Mouse (Mus musculus): ENCODE data around the gene Cd300lf. TPM values are rescaled to one million over a fixed set of nuclear protein-coding genes. Genes with fewer than 3 reads are reported as not detected.

Gene Cd300lf
- total RNA-seq, 2 experiments from 2014 or later = 0.58 TPM; not detected in 1

GRCm38 (mm10) chr11:115082196-115082595 lies 51.6 kb downstream of the Cd300lf start:
- no peak for TF ChIP-seq CTCF (IDR thresholded peaks at IDR 0.05)

GRCm38 (mm10) chr11:115081373-115081772 lies 52.4 kb downstream of the Cd300lf start:
- DNase-seq (ENCODE audit: extremely low spot score in 1 of 2, low spot score in 2 of 2) = no peak
- Histone ChIP-seq H3K4me3 (no peak overlapping the region), H3K27ac (no peak overlapping the region)
- intact Hi-C loops (cut with DNase I) = loop anchor here (2.0 kb wide), 1 partner anchor 101 kb away; no protein-coding TSS in a partner anchor
- no peak for TF ChIP-seq CTCF (IDR thresholded peaks at IDR 0.05)

More at GRCm38 (mm10) chr11:115082196-115082595, 51.6 kb downstream of the Cd300lf start:
- no peak for DNase-seq (ENCODE audit: extremely low spot score in 1 of 2, low spot score in 2 of 2)
- no peak overlapping the region for H3K4me3 ChIP-seq
- intact Hi-C loops (cut with DNase I) = loop anchor here (2.0 kb wide), 1 partner anchor 189 kb away; no protein-coding TSS in a partner anchor
- no peak overlapping the region for H3K27ac ChIP-seq

- peak; percentile 87 for TF ChIP-seq CTCF (IDR thresholded peaks at IDR 0.05)
- DNase-seq (ENCODE audit: extremely low spot score in 1 of 2, low spot score in 2 of 2) = peak; percentile 31 to 42
- intact Hi-C loops (cut with DNase I) = loop anchor here (2.0 kb wide), 1 partner anchor 102 kb away; no protein-coding TSS in a partner anchor
- Histone ChIP-seq H3K4me3 (no peak overlapping the region), H3K27ac (no peak overlapping the region)
Measured at GRCm38 (mm10) chr11:115080886-115081285, 52.9 kb downstream of the Cd300lf start.

GRCm38 (mm10) chr11:115078680-115079079 lies 55.1 kb downstream of the Cd300lf start:
- no peak for DNase-seq (ENCODE audit: extremely low spot score in 1 of 2, low spot score in 2 of 2)
- no peak for TF ChIP-seq CTCF (IDR thresholded peaks at IDR 0.05)
- no peak overlapping the region for H3K4me3 ChIP-seq

GRCm38 (mm10) chr11:115077436-115077835 lies 56.4 kb downstream of the Cd300lf start:
- no peak overlapping the region for H3K27ac ChIP-seq
- H3K4me3 ChIP-seq = no peak overlapping the region
- TF ChIP-seq CTCF (IDR thresholded peaks at IDR 0.05) = no peak
- DNase-seq (ENCODE audit: extremely low spot score in 1 of 2, low spot score in 2 of 2) = no peak
- intact Hi-C loops (cut with DNase I) = no loop called here

More at GRCm38 (mm10) chr11:115078680-115079079, 55.1 kb downstream of the Cd300lf start:
- no peak overlapping the region for H3K27ac ChIP-seq
- intact Hi-C loops (cut with DNase I) = no loop called here

- H3K27ac ChIP-seq = no peak overlapping the region
- H3K4me3 ChIP-seq = no peak overlapping the region
- TF ChIP-seq CTCF (IDR thresholded peaks at IDR 0.05) = no peak
- intact Hi-C loops (cut with DNase I) = no loop called here
- DNase-seq (ENCODE audit: extremely low spot score in 1 of 2, low spot score in 2 of 2) = no peak
Measured at GRCm38 (mm10) chr11:115075859-115076258, 57.9 kb downstream of the Cd300lf start.

GRCm38 (mm10) chr11:115075407-115075806 lies 58.4 kb downstream of the Cd300lf start:
- no peak overlapping the region for H3K27ac ChIP-seq
- no peak for DNase-seq (ENCODE audit: extremely low spot score in 1 of 2, low spot score in 2 of 2)
- no peak for TF ChIP-seq CTCF (IDR thresholded peaks at IDR 0.05)
- no peak overlapping the region for H3K4me3 ChIP-seq
- intact Hi-C loops (cut with DNase I) = no loop called here

- Histone ChIP-seq H3K4me3 (no peak overlapping the region), H3K27ac (no peak overlapping the region)
- DNase-seq (ENCODE audit: extremely low spot score in 1 of 2, low spot score in 2 of 2) = no peak
- TF ChIP-seq CTCF (IDR thresholded peaks at IDR 0.05) = no peak
- intact Hi-C loops (cut with DNase I) = no loop called here
Measured at GRCm38 (mm10) chr11:115073002-115073401, 60.8 kb downstream of the Cd300lf start.

- no peak overlapping the region for H3K27ac ChIP-seq
- intact Hi-C loops (cut with DNase I) = no loop called here
Measured at GRCm38 (mm10) chr11:115071631-115072294, 62.0 kb downstream of the Cd300lf start.

GRCm38 (mm10) chr11:115071015-115071551 lies 62.7 kb downstream of the Cd300lf start:
- intact Hi-C loops (cut with DNase I) = no loop called here
- TF ChIP-seq CTCF (IDR thresholded peaks at IDR 0.05) = no peak
- no peak overlapping the region for H3K27ac ChIP-seq
- no peak for DNase-seq (ENCODE audit: extremely low spot score in 1 of 2, low spot score in 2 of 2)
- H3K4me3 ChIP-seq = no peak overlapping the region

More at GRCm38 (mm10) chr11:115071631-115072294, 62.0 kb downstream of the Cd300lf start:
- TF ChIP-seq CTCF (IDR thresholded peaks at IDR 0.05) = no peak; the same call in 1 of the 2 replicates
- DNase-seq (ENCODE audit: extremely low spot score in 1 of 2, low spot score in 2 of 2) = no peak
- H3K4me3 ChIP-seq = no peak overlapping the region

- peak; percentile 13 for TF ChIP-seq CTCF (IDR thresholded peaks at IDR 0.05)
- intact Hi-C loops (cut with DNase I) = no loop called here
- Histone ChIP-seq H3K4me3 (no peak overlapping the region), H3K27ac (no peak overlapping the region)
- no peak for DNase-seq (ENCODE audit: extremely low spot score in 1 of 2, low spot score in 2 of 2)
Measured at GRCm38 (mm10) chr11:115066768-115067167, 67.0 kb downstream of the Cd300lf start.

Other genes with a start within 250 kb of the Cd300lf start
- gene Cd300a, start 244.0 kb downstream of the Cd300lf start, total RNA-seq (2021) = under 1 TPM; 0.56 to 0.84 TPM
- gene Cd300lb, start 199.6 kb downstream of the Cd300lf start, total RNA-seq (2021) = not detected
- gene Cd300c, start 164.8 kb downstream of the Cd300lf start, total RNA-seq (2021) = not detected
- gene Cd300ld, start 144.1 kb downstream of the Cd300lf start, total RNA-seq (2021) = under 1 TPM in 1 of 2 experiments, not detected in 1; 0.14 TPM
- gene Cd300c2, start 132.1 kb downstream of the Cd300lf start, total RNA-seq (2021) = 1 to 10 TPM; 3.6 to 3.9 TPM
- not detected for gene Cd300ld2, start 117.8 kb downstream of the Cd300lf start, total RNA-seq (2021)
- not detected for gene Cd300ld4, start 107.0 kb downstream of the Cd300lf start, total RNA-seq (2021)
- gene Cd300ld5, start 96.2 kb downstream of the Cd300lf start, total RNA-seq (2021) = under 1 TPM; 0.77 to 0.96 TPM
- gene Cd300ld3, start 85.6 kb downstream of the Cd300lf start, total RNA-seq (2021) = under 1 TPM in 1 of 2 experiments, not detected in 1; 0.77 TPM
- gene Cd300e, start 71.8 kb downstream of the Cd300lf start, total RNA-seq (2021) = under 1 TPM in 1 of 2 experiments, not detected in 1; 0.27 TPM
- 1 to 10 TPM; 1.8 to 2.4 TPM for gene Rab37, start 42.6 kb downstream of the Cd300lf start, total RNA-seq (2021)
- 10 to 100 TPM; 68.8 to 75.2 TPM for gene Slc9a3r1, start 29.3 kb upstream of the Cd300lf start, total RNA-seq (2021)
- gene Tmem104, start 53.5 kb upstream of the Cd300lf start, total RNA-seq (2021) = 10 to 100 TPM; 16.2 to 16.8 TPM
- 10 to 100 TPM; 23.1 to 25.6 TPM for gene Nat9, start 53.9 kb upstream of the Cd300lf start, total RNA-seq (2021)
- 10 to 100 TPM; 37.4 to 40.0 TPM for gene Grin2c, start 133.3 kb upstream of the Cd300lf start, total RNA-seq (2021)
- gene Fdxr, start 143.1 kb upstream of the Cd300lf start, total RNA-seq (2021) = 10 to 100 TPM; 15.9 to 17.9 TPM
- gene Fads6, start 163.7 kb upstream of the Cd300lf start, total RNA-seq (2021) = 10 to 100 TPM; 11.4 to 13.5 TPM
- gene Otop2, start 173.2 kb upstream of the Cd300lf start, total RNA-seq (2021) = 1 to 10 TPM; 1.4 to 2.7 TPM
- gene Ush1g, start 188.0 kb upstream of the Cd300lf start, total RNA-seq (2021) = under 1 TPM; 0.36 to 0.44 TPM
- gene Otop3, start 200.7 kb upstream of the Cd300lf start, total RNA-seq (2021) = not detected
- gene Hid1, start 233.8 kb upstream of the Cd300lf start, total RNA-seq (2021) = 100 to 1,000 TPM; 117 to 121 TPM
- gene Cdr2l, start 247.9 kb upstream of the Cd300lf start, total RNA-seq (2021) = 10 to 100 TPM; 25.0 to 26.4 TPM

Data from left cerebral cortex, adult 2 months (tissue).